ENCODE assay signal across 9 mouse cellular contexts in the genomic region with DNA sequence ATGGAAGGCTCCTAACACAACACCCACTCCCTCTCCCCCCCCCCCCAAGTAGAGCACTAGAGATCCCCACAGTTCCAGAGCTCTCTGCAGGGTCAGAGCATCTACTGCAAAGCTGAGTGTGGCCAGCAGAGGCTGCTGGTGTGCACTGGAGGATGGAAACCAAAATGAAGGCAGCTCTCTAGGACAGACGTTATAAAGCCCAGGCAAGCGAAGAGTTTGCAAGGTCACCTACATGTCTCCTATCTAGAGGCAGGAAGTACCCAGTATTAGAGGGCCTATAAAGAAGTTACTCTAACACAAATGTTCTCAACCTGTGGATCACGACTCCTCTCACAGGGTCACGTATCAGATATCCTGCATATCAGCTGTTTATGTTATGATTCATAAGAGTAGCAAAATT.
A peak's percentile ranks its signal among the peaks of the same experiment; 100 is the strongest.
DNase-seq lines count a peak whose midpoint lies in the region; ATAC-seq and TF ChIP-seq lines count a peak whose summit lies in the region.
"Had no signal": no experiment of that assay in that cellular context is flagged by ENCODE, and none has a peak within 500 bp of the region (broad histone marks: within the 10 kb centered on the region; RNA-seq: fewer than 3 reads in every experiment).

No protein-coding gene starts in this region.

- no peak overlapping the region for H3K27ac ChIP-seq in embryonic fibroblast, embryonic 13.5 days (ENCODE audit: insufficient read depth, low read length)
- H3K27ac ChIP-seq in hindbrain, embryonic 16.5 days (ENCODE audit: low read depth, low read length) = no peak overlapping the region
- H3K27ac ChIP-seq in midbrain, embryonic 11.5 days (ENCODE audit: low read depth, low read length) = no peak overlapping the region
- no peak overlapping the region for H3K27ac ChIP-seq in stomach, embryonic 14.5 days (ENCODE audit: low read length)

- peaks cover 5% of the 10 kb centered on the region; the same call in 1 of the 2 replicates for H3K4me1 ChIP-seq in embryonic fibroblast, embryonic 13.5 days (ENCODE audit: control insufficient read depth, insufficient read depth, low read length)
- no peaks in the 10 kb centered on the region for H3K4me1 ChIP-seq in hindbrain, embryonic 16.5 days (ENCODE audit: control insufficient read depth, insufficient read depth, low read depth, low read length)
- H3K4me1 ChIP-seq in midbrain, embryonic 11.5 days (ENCODE audit: control insufficient read depth, insufficient read depth, low read length) = no peaks in the 10 kb centered on the region
- H3K4me1 ChIP-seq in stomach, embryonic 14.5 days (ENCODE audit: control insufficient read depth, insufficient read depth, low read length) = no peaks in the 10 kb centered on the region

- TF ChIP-seq POLR2A in embryonic fibroblast, embryonic 13.5 days (IDR thresholded peaks at IDR 0.05; ENCODE audit: low read depth, low read length) = no peak

- ATAC-seq in hindbrain, embryonic 16.5 days = peak; percentile 34; the same call in 1 of the 2 replicates
- ATAC-seq in midbrain, embryonic 11.5 days (ENCODE audit: low FRiP score) = peak; percentile 76
- ATAC-seq in stomach, embryonic 14.5 days (ENCODE audit: insufficient number of reproducible peaks, insufficient read depth, low FRiP score, low read depth) = peak; percentile 10; the same call in 1 of the 2 replicates

- 58% methylated on average over 4 of the region's 4 CpGs for WGBS in hindbrain, embryonic 16.5 days
- 59% methylated on average over 4 of the region's 4 CpGs for WGBS in midbrain, embryonic 11.5 days
- 62% methylated on average over 4 of the region's 4 CpGs for WGBS in stomach, embryonic 14.5 days

- TF ChIP-seq CTCF in embryonic fibroblast, embryonic 13.5 days (IDR thresholded peaks at IDR 0.05; ENCODE audit: borderline replicate concordance, insufficient read depth, low read length) = peak; percentile 72; the same call in 1 of the 2 replicates

- H3K4me3 ChIP-seq in embryonic fibroblast, embryonic 13.5 days (ENCODE audit: insufficient read depth, low read length) = no peak overlapping the region
- no peak overlapping the region for H3K4me3 ChIP-seq in hindbrain, embryonic 16.5 days (ENCODE audit: low read length)
- H3K4me3 ChIP-seq in midbrain, embryonic 11.5 days (ENCODE audit: low read depth, low read length) = no peak overlapping the region
- H3K4me3 ChIP-seq in stomach, embryonic 14.5 days (ENCODE audit: low read depth, low read length) = no peak overlapping the region
- H3K4me3 ChIP-seq: myocyte had no signal

- peak; percentile 13 for DNase-seq in adrenal gland, adult 2 months
- DNase-seq in adrenal gland, postnatal 4 days (ENCODE audit: low spot score in 2 of 2) = no peak
- peak; percentile 23 for DNase-seq in adrenal gland, postnatal 25 days
- DNase-seq in left cerebral cortex, postnatal 14 days (ENCODE audit: low spot score in 2 of 2) = peak; percentile 42 to 54
- DNase-seq in midbrain, embryonic 11.5 days (ENCODE audit: low spot score, missing footprints) = peak; percentile 89

- intact Hi-C loops in left cerebral cortex, postnatal 14 days (cut with DNase I) = loop anchor here (5.0 to 10.0 kb wide), 3 partner anchors 475 to 1667 kb away; no protein-coding TSS in a partner anchor

- H3K27me3 ChIP-seq in hindbrain, embryonic 16.5 days (replicated peaks; ENCODE audit: control insufficient read depth, insufficient read depth, low read length) = no peaks in the 10 kb centered on the region
- H3K27me3 ChIP-seq in midbrain, embryonic 11.5 days (ENCODE audit: control insufficient read depth, insufficient read depth, low read length) = no peaks in the 10 kb centered on the region
- no peaks in the 10 kb centered on the region for H3K27me3 ChIP-seq in stomach, embryonic 14.5 days (ENCODE audit: control insufficient read depth, insufficient read depth, low read length)

- no peaks in the 10 kb centered on the region for H3K9me3 ChIP-seq in hindbrain, embryonic 16.5 days (ENCODE audit: control insufficient read depth, low read length)
- no peaks in the 10 kb centered on the region for H3K9me3 ChIP-seq in midbrain, embryonic 11.5 days (ENCODE audit: control insufficient read depth, low read length)
- H3K9me3 ChIP-seq in stomach, embryonic 14.5 days (ENCODE audit: control insufficient read depth, low read depth, low read length) = no peaks in the 10 kb centered on the region

- no peak overlapping the region for H3K4me2 ChIP-seq in hindbrain, embryonic 16.5 days (ENCODE audit: low read length)
- no peak overlapping the region for H3K4me2 ChIP-seq in midbrain, embryonic 11.5 days
- H3K4me2 ChIP-seq in stomach, embryonic 14.5 days (replicated peaks; ENCODE audit: low read depth, low read length) = no peak overlapping the region

- H3K36me3 ChIP-seq in hindbrain, embryonic 16.5 days (ENCODE audit: control insufficient read depth, insufficient read depth, low read length) = no peaks in the 10 kb centered on the region
- H3K36me3 ChIP-seq in midbrain, embryonic 11.5 days (ENCODE audit: control insufficient read depth, insufficient read depth, low read length) = no peaks in the 10 kb centered on the region
- no peaks in the 10 kb centered on the region for H3K36me3 ChIP-seq in stomach, embryonic 14.5 days (ENCODE audit: control insufficient read depth, insufficient read depth, low read length)

- H3K9ac ChIP-seq in hindbrain, embryonic 16.5 days (ENCODE audit: low read depth, low read length) = no peak overlapping the region
- H3K9ac ChIP-seq in midbrain, embryonic 11.5 days (ENCODE audit: low read length) = no peak overlapping the region
- no peak overlapping the region for H3K9ac ChIP-seq in stomach, embryonic 14.5 days (replicated peaks; ENCODE audit: low read depth, low read length)

Comparison
In these comparisons a context has a peak if more than half of its experiments do, and no peak if none do; other contexts are left out.
1. DNase-seq: peak in adrenal gland, adult 2 months (single experiment), adrenal gland, postnatal 25 days (single experiment), left cerebral cortex, postnatal 14 days (2 of 2) and midbrain, embryonic 11.5 days (single experiment); none in adrenal gland, postnatal 4 days (0 of 2).
2. ATAC-seq: peak in every context shown above with its lines; median percentile 76 in midbrain, embryonic 11.5 days; 34 in hindbrain, embryonic 16.5 days; 10 in stomach, embryonic 14.5 days.